Mouse (Mus musculus) heart, embryonic 10.5 days (tissue): ENCODE measurements around the gene Tomm22. TPM values are rescaled to one million over a fixed set of nuclear protein-coding genes. Genes with fewer than 3 reads are reported as not detected.
A peak's percentile ranks its signal among the peaks of the same experiment; 100 is the strongest.

ENCODE experiments used
- DNase-seq: peaks from one replicate; pipeline ENCODE4 v3.0.0-alpha.2; 2017; ENCODE audit warnings: low spot score
- H3K27ac ChIP-seq: fragments of 300-500 bp; sonication (generic); 2 replicates; pipeline ENCODE4 v1.5.1; 2016; ENCODE audit warnings: mild to moderate bottlenecking
- H3K27me3 ChIP-seq: fragments of 300-500 bp; sonication (generic); 2 replicates; pipeline ENCODE4 v1.6.1; 2016; ENCODE audit warnings: mild to moderate bottlenecking; ENCODE audit not compliant: poor library complexity, insufficient read depth, severe bottlenecking
- H3K36me3 ChIP-seq: fragments of 300-500 bp; sonication (generic); 2 replicates; pipeline ENCODE4 v1.6.1; 2016; ENCODE audit warnings: mild to moderate bottlenecking, moderate library complexity
- H3K4me1 ChIP-seq: fragments of 300-500 bp; sonication (generic); 2 replicates; pipeline ENCODE4 v1.6.1; 2016; ENCODE audit warnings: mild to moderate bottlenecking
- H3K4me3 ChIP-seq: fragments of 300-500 bp; sonication (generic); 2 replicates; pipeline ENCODE4 v1.5.1; 2016; ENCODE audit warnings: mild to moderate bottlenecking, moderate library complexity
- H3K9me3 ChIP-seq: fragments of 300-500 bp; sonication (generic); 2 replicates; pipeline ENCODE4 v1.6.1; 2016; ENCODE audit warnings: mild to moderate bottlenecking, moderate library complexity
- WGBS: fragments of 180-500 bp; shearing (Covaris S2); methylation state at CpG from one replicate; pipeline ENCODE4 v1.1.7; 2016; 5-methylcytosine and 5-hydroxymethylcytosine counted together
- polyA plus RNA-seq: library from polyadenylated mRNA; unstranded; fragments of >200 nt; fragmentation: Nextera tagmentation; extraction: Ambion mirVana; gene quantifications from 2 replicates; pipeline ENCODE4 v1.2.1, GENCODE M21; 2016

The Tomm22 gene
- polyA plus RNA-seq, 1 experiment from 2014 or later: 286 TPM

DNA sequence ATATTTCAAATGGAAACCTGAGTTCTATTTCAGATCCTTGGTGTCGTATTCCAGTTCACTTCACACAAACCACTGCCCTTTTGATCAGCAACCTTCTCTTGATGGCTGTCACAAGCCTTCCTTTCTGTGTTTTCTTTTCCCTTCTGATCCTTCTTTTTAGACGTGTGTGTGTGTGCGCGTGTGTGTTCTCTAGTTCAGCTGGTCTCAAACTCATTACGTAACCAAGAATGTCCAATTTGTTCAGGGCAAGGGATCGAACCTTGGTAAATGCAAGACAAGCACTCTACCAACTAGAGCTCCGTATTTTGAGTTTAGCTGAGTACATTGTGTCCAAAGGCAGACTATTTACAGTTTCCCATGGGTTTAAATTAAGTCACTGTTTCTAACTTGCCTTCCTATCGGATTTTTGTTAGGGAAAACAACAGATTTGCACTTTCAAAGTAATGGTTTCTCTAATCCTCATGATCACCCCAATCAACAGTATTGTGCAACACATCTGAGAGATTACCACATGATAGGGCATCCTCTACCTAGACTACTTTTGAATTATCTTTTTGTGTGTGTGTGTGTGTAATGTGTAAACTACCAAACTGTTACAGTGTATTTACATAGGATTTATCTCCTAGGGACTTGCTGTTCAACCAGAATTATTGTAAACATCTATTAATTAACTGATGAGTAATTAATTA lies 17.8 kb downstream of the Tomm22 start:
- Histone ChIP-seq H3K4me1 (peaks cover 64% of the 10 kb centered on the region), H3K27ac (peak overlapping the region; percentile 95), H3K9me3 (no peaks in the 10 kb centered on the region), H3K36me3 (no peaks in the 10 kb centered on the region), H3K4me3 (peak overlapping the region; percentile 86), H3K27me3 (no peaks in the 10 kb centered on the region)
- DNase-seq: no peak
- 5% methylated on average over 8 of the region's 8 CpGs for WGBS

DNA sequence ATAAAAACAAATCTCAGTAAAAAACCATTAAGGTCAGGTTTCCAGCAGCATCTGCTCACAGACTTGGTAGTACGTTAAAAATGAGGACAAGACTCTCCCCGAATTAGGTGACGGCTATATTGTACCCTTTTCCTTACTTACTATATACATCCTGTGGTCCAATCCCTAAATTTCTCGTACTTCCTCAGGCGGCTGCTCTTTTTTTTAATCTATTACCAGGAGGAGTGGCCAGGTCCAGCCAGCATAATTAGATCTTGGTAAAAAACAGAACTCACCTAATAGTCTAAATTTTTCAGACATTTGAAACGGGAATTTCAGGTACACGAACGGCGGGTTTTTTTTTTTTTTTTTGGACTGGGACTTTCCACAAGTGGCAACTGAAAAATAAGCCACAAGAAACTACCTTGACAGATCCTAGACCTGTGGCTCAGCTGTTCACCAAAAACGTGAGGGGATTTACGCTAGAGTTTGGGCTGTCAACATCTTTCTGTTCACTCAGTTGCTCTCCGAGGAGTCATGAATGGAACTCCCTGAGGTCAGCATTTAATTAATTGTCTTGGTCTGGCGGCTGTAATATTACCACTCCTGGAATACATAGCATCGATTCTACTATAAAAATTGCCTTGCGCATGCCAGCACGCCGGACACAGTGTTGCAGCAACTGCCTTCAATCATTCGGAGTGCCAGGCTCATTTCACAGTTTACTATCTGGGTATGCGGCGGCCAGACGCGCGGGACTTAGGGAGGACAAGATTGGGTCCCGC lies 19.2 kb downstream of the Tomm22 start:
- peaks cover 61% of the 10 kb centered on the region for H3K4me1 ChIP-seq
- no peak for DNase-seq
- H3K36me3 ChIP-seq: peaks cover 11% of the 10 kb centered on the region
- peak overlapping the region; percentile 94 for H3K4me3 ChIP-seq
- no peaks in the 10 kb centered on the region for H3K9me3 ChIP-seq
- H3K27me3 ChIP-seq: no peaks in the 10 kb centered on the region
- 16% methylated on average over 24 of the region's 24 CpGs for WGBS
- peak overlapping the region; percentile 70 for H3K27ac ChIP-seq

DNA sequence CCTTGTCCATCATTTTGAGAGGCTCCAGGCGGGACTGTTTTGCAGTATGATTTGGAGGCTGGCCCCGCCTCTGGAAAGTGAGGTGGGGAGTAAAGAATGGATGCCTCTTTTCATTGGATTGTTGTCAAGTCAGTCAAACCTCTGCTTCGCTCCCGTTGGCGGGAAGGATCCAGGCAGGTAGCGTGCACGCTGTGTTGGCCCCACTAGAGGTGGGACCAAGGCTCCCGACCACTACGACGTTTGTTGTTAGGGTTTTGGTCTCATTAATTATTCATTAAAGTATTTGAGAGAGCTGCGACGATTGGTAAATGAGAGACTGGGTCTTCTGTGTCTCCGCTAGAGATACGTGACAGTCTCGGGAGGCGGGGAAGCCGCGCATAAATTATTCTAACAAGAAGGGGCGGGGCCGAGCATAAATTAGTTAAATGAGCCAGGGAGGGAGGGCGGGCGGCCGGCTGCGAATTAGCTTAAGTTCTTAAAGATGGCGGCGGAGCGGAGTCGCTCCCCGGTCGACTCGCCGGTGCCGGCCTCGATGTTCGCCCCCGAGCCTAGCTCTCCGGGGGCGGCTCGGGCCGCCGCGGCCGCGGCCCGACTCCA lies 19.9 kb downstream of the Tomm22 start, which contains the start of gene Gtpbp1:
Gene Gtpbp1 (plus strand): TSS at position 420 of the 597 bp plus-strand sequence.
- DNase-seq: peak; percentile 100
- WGBS: 0% methylated on average over 45 of the region's 45 CpGs
- Histone ChIP-seq H3K9me3 (no peaks in the 10 kb centered on the region), H3K27ac (peak within 1 kb of the TSS; percentile 95), H3K27me3 (no peaks in the 10 kb centered on the region), H3K4me1 (peaks cover 57% of the 10 kb centered on the region), H3K36me3 (peaks cover 17% of the 10 kb centered on the region), H3K4me3 (peak within 1 kb of the TSS; percentile 94)

GRCm38 (mm10) chr15:79691023-79691508 lies 20.4 kb downstream of the Tomm22 start:
- Histone ChIP-seq H3K27ac (peak overlapping the region; percentile 95), H3K27me3 (no peaks in the 10 kb centered on the region), H3K36me3 (peaks cover 18% of the 10 kb centered on the region), H3K4me3 (peak overlapping the region; percentile 94), H3K9me3 (no peaks in the 10 kb centered on the region), H3K4me1 (peaks cover 54% of the 10 kb centered on the region)
- WGBS: under 1% methylated on average over 53 of the region's 53 CpGs
- DNase-seq: no peak

DNA sequence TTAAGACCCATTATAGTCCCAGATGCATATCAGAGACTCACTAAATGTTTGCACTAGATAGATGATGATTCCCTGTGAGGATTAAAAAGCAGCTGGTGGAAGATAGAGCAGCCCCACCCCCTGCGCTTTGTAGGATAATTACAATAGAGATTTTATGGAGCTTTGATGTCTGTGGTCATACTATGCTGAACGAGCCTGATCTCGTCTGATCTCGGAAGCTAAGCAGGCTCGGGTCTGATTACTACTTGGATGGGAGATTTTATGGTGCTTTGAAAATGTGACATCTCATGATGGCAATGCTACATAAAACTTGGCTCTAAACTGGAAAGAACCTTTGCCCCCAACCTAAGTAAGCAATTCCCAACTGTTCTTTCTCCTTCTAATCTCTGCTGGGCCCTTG lies 21.7 kb downstream of the Tomm22 start:
- no peaks in the 10 kb centered on the region for H3K9me3 ChIP-seq
- no peak overlapping the region for H3K27ac ChIP-seq
- 83% methylated on average over 5 of the region's 5 CpGs for WGBS
- peaks cover 28% of the 10 kb centered on the region for H3K36me3 ChIP-seq
- no peak overlapping the region for H3K4me3 ChIP-seq
- H3K27me3 ChIP-seq: no peaks in the 10 kb centered on the region
- DNase-seq: no peak
- peaks cover 53% of the 10 kb centered on the region for H3K4me1 ChIP-seq

- H3K36me3 ChIP-seq: peaks cover 30% of the 10 kb centered on the region
- peak overlapping the region; percentile 22; the same call in 1 of the 2 replicates for H3K4me3 ChIP-seq
- peaks cover 57% of the 10 kb centered on the region for H3K4me1 ChIP-seq
- no peaks in the 10 kb centered on the region for H3K27me3 ChIP-seq
- H3K9me3 ChIP-seq: no peaks in the 10 kb centered on the region
- no peak for DNase-seq
- H3K27ac ChIP-seq: peak overlapping the region; percentile 65; the same call in 1 of the 2 replicates
- 72% methylated on average over 11 of the region's 11 CpGs for WGBS
Observed at GRCm38 (mm10) chr15:79693740-79694139, 23.1 kb downstream of the Tomm22 start.

DNA sequence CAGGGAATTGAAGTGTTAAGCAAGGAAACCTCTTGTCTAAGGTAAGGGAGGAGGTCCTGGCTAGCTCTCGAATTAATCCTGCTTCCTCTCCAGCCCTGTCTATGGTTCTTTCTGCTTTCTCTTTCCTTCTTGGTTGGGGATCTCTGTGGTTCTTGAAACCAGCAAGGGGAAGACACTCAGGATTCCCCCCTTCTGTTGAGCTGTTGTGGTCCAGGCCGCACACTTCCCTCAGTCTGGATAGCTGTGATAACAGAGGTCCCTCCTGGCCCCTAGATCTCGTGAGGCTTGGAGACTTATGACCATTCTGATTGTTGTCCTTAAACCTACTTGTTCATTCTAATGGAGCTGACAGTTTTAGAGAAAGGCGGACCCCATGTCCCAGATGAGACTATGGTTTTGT lies 23.9 kb downstream of the Tomm22 start:
- peak overlapping the region; percentile 65; the same call in 1 of the 2 replicates for H3K27ac ChIP-seq
- H3K4me1 ChIP-seq: peaks cover 54% of the 10 kb centered on the region
- H3K9me3 ChIP-seq: no peaks in the 10 kb centered on the region
- WGBS: 74% methylated on average over 4 of the region's 4 CpGs
- no peak for DNase-seq
- no peaks in the 10 kb centered on the region for H3K27me3 ChIP-seq
- peaks cover 36% of the 10 kb centered on the region for H3K36me3 ChIP-seq
- no peak overlapping the region for H3K4me3 ChIP-seq

- Histone ChIP-seq H3K4me1 (peaks cover 52% of the 10 kb centered on the region), H3K27ac (0 out of 2 replicates have a peak overlapping the region, but pooled peaks have one; percentile 22), H3K27me3 (no peaks in the 10 kb centered on the region), H3K36me3 (peaks cover 37% of the 10 kb centered on the region), H3K4me3 (no peak overlapping the region), H3K9me3 (no peaks in the 10 kb centered on the region)
- no peak for DNase-seq
- 40% methylated on average over 3 of the region's 3 CpGs for WGBS
Observed at GRCm38 (mm10) chr15:79695516-79695915, 24.9 kb downstream of the Tomm22 start.

DNA sequence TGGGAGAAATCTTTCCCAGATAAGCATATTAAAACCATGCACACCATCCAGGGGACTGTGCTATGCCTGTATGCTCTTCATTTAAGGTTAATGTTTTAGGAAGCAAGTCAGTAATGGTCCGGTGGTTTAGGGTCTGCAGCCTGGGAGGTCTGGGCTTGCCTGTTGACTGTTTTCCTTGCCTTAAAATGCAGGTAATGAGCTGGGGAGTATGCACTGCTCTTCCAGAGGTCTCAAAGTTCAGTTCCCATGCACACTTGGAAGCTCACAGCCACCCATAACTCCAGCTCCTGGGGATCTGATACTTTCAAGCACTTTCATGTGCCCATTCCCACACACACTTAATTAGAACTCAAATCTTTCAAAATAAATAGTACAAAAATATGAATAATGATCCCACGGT lies 25.8 kb downstream of the Tomm22 start:
- Histone ChIP-seq H3K27me3 (no peaks in the 10 kb centered on the region), H3K4me1 (peaks cover 46% of the 10 kb centered on the region), H3K27ac (no peak overlapping the region), H3K9me3 (no peaks in the 10 kb centered on the region), H3K36me3 (peaks cover 37% of the 10 kb centered on the region), H3K4me3 (no peak overlapping the region)
- WGBS: 95% methylated on average over 2 of the region's 2 CpGs
- no peak for DNase-seq

- Histone ChIP-seq H3K27me3 (no peaks in the 10 kb centered on the region), H3K27ac (peak overlapping the region; percentile 56; the same call in 1 of the 2 replicates), H3K4me3 (no peak overlapping the region), H3K36me3 (peaks cover 37% of the 10 kb centered on the region), H3K4me1 (peaks cover 41% of the 10 kb centered on the region), H3K9me3 (no peaks in the 10 kb centered on the region)
- DNase-seq: no peak
- WGBS: 87% methylated on average over 6 of the region's 6 CpGs
Observed at GRCm38 (mm10) chr15:79697011-79697410, 26.4 kb downstream of the Tomm22 start.

DNA sequence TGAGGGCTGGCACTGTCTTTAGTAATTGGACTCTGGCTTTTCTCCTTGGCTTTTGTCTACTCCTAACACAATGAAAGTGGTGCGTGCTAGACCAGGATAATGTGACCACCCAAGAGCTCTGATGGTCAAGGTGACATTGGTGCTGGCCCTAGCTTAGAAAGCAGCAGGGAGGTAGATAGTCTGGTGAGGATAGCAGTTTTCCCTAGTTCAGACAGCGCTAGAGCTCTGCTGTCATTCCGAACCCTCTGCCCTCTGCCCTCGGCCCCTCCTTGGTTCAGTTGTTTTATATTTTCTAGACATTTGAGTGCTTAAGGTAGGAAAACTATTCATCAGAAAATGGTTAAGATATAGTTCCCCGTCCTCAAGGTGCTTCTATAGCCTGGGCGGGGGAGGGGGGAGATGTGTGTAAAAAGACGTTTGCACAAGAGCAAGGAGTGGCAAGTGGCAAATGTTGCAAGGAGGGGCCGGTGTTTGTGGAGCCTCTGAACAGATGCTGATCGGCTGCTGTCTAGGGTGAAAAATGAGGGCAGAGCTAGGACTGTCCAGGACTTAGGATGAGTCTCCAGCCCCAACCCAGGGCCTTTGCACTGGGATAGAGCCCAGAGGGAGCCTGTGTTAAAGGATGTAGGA lies 27.0 kb downstream of the Tomm22 start:
- no peaks in the 10 kb centered on the region for H3K27me3 ChIP-seq
- 80% methylated on average over 9 of the region's 9 CpGs for WGBS
- DNase-seq: no peak
- no peaks in the 10 kb centered on the region for H3K9me3 ChIP-seq
- H3K4me3 ChIP-seq: no peak overlapping the region
- H3K4me1 ChIP-seq: peaks cover 35% of the 10 kb centered on the region
- peaks cover 37% of the 10 kb centered on the region for H3K36me3 ChIP-seq
- peak overlapping the region; percentile 56; the same call in 1 of the 2 replicates for H3K27ac ChIP-seq

- Histone ChIP-seq H3K4me3 (no peak overlapping the region), H3K9me3 (no peaks in the 10 kb centered on the region), H3K4me1 (peaks cover 9% of the 10 kb centered on the region; the same call in 1 of the 2 replicates), H3K27ac (no peak overlapping the region), H3K27me3 (no peaks in the 10 kb centered on the region), H3K36me3 (peaks cover 48% of the 10 kb centered on the region)
- 84% methylated on average over 17 of the region's 17 CpGs for WGBS
- no peak for DNase-seq
Observed at GRCm38 (mm10) chr15:79706603-79707214, 36.0 kb downstream of the Tomm22 start.
